Mouse (Mus musculus) layer of hippocampus, adult 2 months (tissue): ENCODE data around the gene Klk1b26. TPM values are rescaled to one million over a fixed set of nuclear protein-coding genes. Genes with fewer than 3 reads are reported as not detected.
"Not testable (repeated sequence)": the region's sequence is repeated elsewhere in the genome, so short reads cannot be mapped to it uniquely, and the experiment has no call there.

ENCODE experiments used
- DNase-seq, 2 experiments: peaks; one replicate each; pipeline ENCODE4 v3.0.0; 2022; ENCODE audit warnings: low spot score in 2 of 2
- H3K27ac ChIP-seq: fragments of 200-600 bp; 2 replicates; pipeline ENCODE4 v1.8.1; 2022
- H3K4me3 ChIP-seq: fragments of 200-600 bp; 2 replicates; pipeline ENCODE4 v1.8.1; 2022; ENCODE audit warnings: mild to moderate bottlenecking
- CTCF ChIP-seq: fragments of 200-600 bp; conservative IDR thresholded peaks from 2 replicates; pipeline ENCODE4 v1.8.1; 2022; ENCODE audit warnings: antibody characterized with exemption, mild to moderate bottlenecking, moderate library complexity
- long read RNA-seq, 2 experiments: library from polyadenylated mRNA; stranded (forward); transcript quantifications; one replicate each; pipeline ENCODE4 v2.0.0; 2021; ENCODE audit warnings: borderline mapping rate in 2 of 2
- total RNA-seq, 2 experiments: library from RNA; stranded (reverse); gene quantifications; 2 replicates each; pipeline ENCODE4 v1.2.3; 2021

Gene Klk1b26
- total RNA-seq = not detected
- long read RNA-seq, experiment 1 = 0 reads
- long read RNA-seq, experiment 2 = 0 reads

DNA sequence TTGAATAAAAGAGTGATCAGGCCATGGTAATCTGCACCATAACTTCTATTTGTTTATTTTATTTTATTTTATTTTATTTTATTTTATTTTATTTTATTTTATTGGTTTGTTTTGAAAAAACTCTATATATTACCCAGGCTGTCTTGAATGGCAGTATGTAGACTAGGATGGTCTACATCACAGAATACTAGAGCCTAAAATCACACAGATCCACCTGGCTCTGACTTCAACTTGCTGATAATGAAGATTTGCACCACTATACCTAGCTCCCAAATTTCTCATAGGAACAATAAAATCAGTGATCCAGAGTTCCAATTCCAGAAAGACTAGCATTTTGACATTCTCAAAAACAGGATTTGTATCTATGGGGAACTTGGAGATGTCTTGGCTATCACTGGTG lies at the start of gene Klk1b26:
TSS of gene Klk1b26 (plus strand) at position 301 of the 400 bp plus-strand sequence.
- not testable (repeated sequence) for H3K27ac ChIP-seq, H3K4me3 ChIP-seq, DNase-seq

DNA sequence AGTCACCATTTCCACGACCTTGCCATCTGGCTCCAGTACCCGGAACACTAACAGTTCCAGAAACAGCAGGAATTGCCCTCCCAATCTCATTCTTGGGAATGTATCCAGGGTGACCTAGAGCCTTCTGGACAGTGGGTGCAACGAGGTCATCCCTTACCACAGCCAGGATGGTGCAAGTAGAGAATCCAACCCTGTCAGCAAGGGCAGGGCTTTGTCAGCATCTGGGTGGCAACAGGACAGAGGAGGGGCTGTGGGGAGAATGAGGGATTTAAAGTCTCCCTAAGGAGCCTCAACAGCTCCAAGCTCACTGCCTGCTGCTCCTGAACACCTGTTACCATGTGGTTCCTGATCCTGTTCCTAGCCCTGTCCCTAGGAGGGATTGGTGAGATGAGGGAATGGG lies 45.5 kb upstream of the Klk1b26 start, which contains the start of gene Klk1b1:
TSS of gene Klk1b1 (plus strand) at position 301 of the 400 bp plus-strand sequence.
- DNase-seq = no peak

DNA sequence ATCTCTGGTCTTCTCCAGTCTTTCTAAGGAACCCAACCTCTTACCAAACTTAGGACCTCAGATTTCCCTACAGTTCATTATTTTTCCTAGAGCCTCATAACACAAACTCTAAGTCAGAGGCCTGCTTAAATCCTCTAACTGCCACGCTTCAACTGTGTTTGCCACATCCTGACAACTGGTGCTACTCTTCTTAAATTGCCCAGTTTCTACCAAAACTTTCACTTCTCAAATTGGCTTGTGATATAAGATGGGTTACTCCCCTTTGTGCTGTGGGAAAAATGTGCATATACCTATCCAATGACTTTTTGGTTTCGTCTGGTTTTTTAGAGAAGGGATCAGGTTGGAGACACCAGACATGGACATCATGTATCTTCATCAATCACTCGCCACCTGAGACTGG lies 44.9 kb upstream of the Klk1b26 start:
- DNase-seq = no peak
- no peak for TF ChIP-seq CTCF
- H3K4me3 ChIP-seq = no peak overlapping the region
- H3K27ac ChIP-seq = no peak overlapping the region

More for the DNA sequence above, 45.5 kb upstream of the Klk1b26 start, which contains the start of gene Klk1b1:
- TF ChIP-seq CTCF = no peak
- no peak within 1 kb of the TSS for H3K4me3 ChIP-seq
- no peak within 1 kb of the TSS for H3K27ac ChIP-seq

DNA sequence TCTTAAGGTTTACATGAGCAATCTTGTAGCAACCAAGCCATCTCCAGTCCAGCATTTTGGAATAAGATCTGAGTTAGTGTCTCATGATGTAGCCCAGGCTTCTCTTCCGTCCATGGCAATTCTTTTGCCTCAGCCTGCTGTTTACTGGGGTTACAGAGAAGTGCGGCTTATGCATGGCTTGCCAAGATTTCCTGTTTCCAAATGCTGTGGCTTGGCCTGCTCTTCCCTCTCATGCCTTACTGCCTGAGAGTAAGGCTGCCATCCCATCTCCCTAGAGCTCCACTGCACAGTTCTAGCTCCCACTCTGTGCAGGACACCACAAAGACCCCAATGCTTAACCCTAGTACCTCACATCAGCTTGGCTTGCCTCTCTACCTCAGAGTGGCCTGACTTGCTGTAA lies 44.4 kb upstream of the Klk1b26 start:
- Histone ChIP-seq H3K27ac (no peak overlapping the region), H3K4me3 (no peak overlapping the region)
- DNase-seq = no peak
- no peak for TF ChIP-seq CTCF

DNA sequence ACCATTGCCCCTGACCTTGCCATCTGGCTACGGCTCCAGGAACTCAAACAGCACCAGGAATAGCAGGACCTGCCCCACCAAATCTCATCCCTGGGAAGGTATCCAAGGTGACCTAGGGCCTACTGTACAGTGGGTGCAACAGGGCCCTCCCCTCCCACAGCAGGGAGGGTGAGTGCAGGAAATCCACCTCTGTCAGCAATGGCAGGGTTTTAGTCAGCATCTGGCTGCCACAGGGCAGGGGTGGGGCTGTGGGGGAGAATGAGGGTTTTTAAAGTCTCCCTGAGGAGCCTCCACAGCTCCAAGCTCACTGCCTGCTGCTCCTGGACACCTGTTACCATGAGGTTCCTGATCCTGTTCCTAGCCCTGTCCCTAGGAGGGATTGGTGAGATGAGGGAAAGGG lies 36.2 kb upstream of the Klk1b26 start, which contains the start of gene Klk1b9:
TSS of gene Klk1b9 (plus strand) at position 301 of the 400 bp plus-strand sequence.
- H3K27ac ChIP-seq, H3K4me3 ChIP-seq, DNase-seq: not testable (repeated sequence)

DNA sequence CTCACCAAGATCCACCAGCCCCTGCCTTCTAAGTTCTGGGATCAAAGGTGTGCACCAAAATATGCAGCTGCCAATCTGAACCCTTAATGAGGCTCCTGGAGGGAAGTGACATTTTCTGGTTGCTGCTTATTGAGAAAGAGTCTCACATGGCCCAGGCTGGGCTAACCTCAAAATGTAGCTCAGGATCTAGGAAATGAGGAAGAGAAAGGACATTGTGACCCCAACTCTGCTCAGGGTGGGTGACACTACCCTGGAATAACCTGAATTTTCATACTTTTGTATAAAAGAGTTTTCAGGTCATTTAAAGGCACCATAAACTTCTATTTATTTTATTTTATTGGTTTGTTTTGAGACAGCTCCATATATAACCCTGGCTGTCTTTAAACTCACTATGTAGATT lies 26.3 kb upstream of the Klk1b26 start:
- no peak for TF ChIP-seq CTCF
- Histone ChIP-seq H3K4me3 (no peak overlapping the region), H3K27ac (no peak overlapping the region)
- DNase-seq = no peak

DNA sequence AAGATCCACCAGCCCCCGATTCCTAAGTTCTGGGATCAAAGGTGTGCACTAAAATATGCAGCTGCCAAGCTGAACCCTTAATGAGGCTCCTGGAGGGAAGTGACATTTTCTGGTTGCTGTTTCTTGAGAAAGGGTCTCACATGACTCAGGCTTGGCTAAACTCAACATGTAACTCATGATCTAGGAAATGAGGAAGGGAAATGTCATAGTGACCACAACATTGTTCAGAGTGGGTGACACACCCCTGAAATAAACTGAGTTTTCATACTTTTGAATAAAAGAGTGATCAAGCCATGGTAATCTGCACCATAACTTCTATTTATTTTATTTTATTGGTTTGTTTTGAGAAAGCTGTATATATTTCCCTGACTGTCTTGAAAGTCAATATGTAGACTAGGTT lies 17.1 kb upstream of the Klk1b26 start:
- DNase-seq, H3K27ac ChIP-seq, H3K4me3 ChIP-seq: not testable (repeated sequence)

DNA sequence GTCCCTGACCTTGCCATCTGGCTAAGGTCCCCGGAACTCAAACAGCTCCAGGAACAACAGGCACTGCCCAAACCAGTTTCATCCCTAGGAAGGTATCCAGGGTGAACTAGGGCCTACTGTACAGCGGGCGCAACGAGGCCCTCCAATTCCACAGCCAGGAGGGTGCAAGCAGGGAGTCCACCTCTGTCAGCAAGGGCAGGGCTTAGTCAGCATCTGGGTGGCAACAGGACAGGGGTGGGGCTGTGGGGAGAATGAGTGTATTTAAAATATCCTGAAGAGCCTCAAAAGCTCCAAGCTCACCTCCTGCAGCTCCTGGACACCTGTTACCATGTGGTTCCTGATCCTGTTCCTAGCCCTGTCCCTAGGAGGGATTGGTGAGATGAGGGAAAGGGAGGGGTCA lies 16.4 kb upstream of the Klk1b26 start, which contains the start of gene Klk1b11:
TSS of gene Klk1b11 (plus strand) at position 301 of the 400 bp plus-strand sequence.
- DNase-seq, H3K4me3 ChIP-seq, H3K27ac ChIP-seq: not testable (repeated sequence)

DNA sequence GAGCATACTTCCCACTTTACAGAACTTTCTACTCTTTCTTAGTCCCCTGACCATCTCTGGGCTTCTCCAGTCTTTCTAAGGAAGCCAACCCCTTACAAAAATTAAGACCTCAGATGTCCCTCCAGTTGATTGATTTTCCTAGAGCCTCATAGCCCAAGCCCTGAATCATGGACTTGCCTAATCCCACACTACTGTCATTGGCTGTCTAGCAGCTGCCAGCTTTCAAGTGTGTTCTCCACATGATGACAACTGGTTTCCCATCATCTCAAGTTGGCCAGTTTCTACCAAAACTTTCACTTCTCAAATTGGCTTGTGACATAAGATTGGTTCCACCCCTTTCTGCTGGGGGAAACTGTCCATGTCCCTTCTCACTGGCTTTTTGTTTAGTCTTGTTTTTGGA lies 7.1 kb upstream of the Klk1b26 start:
- TF ChIP-seq CTCF = no peak
- Histone ChIP-seq H3K27ac (no peak overlapping the region), H3K4me3 (no peak overlapping the region)
- DNase-seq = no peak

DNA sequence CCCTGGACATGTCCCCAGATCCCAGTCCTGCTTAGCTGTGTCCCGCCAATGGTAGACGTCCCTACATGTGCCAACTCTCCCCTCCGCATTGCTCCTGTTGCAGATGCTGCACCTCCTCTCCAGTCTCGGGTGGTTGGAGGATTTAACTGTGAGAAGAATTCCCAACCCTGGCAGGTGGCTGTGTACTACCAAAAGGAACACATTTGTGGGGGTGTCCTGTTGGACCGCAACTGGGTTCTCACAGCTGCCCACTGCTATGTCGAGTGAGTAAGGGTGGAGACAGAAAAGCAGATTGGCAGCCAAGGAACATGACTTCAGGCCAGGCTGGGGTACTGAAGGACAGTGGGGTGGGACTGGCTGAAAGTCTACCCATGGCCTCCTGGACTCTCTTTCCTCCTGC lies 2.7 kb downstream of the Klk1b26 start:
- H3K4me3 ChIP-seq, DNase-seq, H3K27ac ChIP-seq: not testable (repeated sequence)

DNA sequence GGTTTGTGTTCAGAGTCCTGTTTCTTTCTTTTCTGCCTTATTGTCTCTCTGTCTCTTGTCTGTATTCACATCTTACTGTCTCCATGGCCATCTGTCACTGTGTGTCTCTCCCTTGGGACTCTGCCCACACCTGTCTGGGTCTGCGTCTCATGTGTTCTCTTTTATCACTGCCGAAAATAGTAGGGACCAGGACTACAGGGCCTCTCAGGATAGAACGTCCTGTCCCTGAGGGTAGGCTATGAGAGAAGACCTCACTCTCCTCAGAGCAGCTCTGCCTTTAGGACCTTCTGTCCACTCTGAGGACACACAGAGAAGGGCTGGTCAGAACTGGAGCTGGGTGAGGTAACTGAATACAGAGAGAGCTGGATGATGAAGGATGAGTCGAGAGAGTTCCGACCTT lies 3.1 kb downstream of the Klk1b26 start:
- Histone ChIP-seq H3K27ac (no peak overlapping the region), H3K4me3 (no peak overlapping the region)
- no peak for DNase-seq
- no peak for TF ChIP-seq CTCF

DNA sequence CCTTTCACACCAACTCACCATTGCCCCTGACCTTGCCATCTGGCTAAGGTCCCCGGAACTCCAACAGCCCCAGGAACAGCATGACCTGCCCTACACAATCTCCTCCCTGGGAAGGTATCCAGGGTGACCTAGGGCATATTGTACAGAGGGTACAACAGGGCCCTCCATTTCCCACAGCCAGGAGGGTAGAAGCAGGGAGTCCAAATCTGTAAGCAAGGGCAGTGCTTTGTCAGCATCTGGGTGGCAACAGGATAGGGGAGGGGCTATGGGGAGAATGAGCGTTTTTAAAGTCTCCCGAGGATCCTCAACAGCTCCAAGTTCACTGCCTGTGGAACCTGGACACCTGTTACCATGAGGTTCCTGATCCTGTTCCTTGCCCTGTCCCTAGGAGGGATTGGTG lies 40.0 kb downstream of the Klk1b26 start, which contains the start of gene Klk1b27:
TSS of gene Klk1b27 (plus strand) at position 301 of the 400 bp plus-strand sequence.
- DNase-seq, H3K4me3 ChIP-seq, H3K27ac ChIP-seq: not testable (repeated sequence)

Other genes starting within 250 kb of the Klk1b26 start
- gene Klk12, start 243.3 kb upstream of the Klk1b26 start, total RNA-seq = not detected
- not detected for gene Klk11, start 237.6 kb upstream of the Klk1b26 start, total RNA-seq
- gene Klk10, start 231.1 kb upstream of the Klk1b26 start, total RNA-seq = 1 to 10 TPM; 1.5 to 1.7 TPM
- gene Klk9, start 220.3 kb upstream of the Klk1b26 start, total RNA-seq = not detected
- 10 to 100 TPM; 25.2 to 27.6 TPM for gene Klk8, start 214.6 kb upstream of the Klk1b26 start, total RNA-seq
- gene Klk7, start 200.9 kb upstream of the Klk1b26 start, total RNA-seq = under 1 TPM; 0.25 to 0.26 TPM
- gene Klk6, start 187.7 kb upstream of the Klk1b26 start, total RNA-seq = under 1 TPM in 1 of 2 experiments, not detected in 1; 0.87 TPM
- not detected for gene Klk5, start 170.2 kb upstream of the Klk1b26 start, total RNA-seq
- not detected for gene Klk4, start 131.0 kb upstream of the Klk1b26 start, total RNA-seq
- not detected for gene Klk15, start 78.4 kb upstream of the Klk1b26 start, total RNA-seq
- not detected for gene Klk1b8, start 61.5 kb upstream of the Klk1b26 start, total RNA-seq
- not detected for gene Klk1b1, start 45.4 kb upstream of the Klk1b26 start, total RNA-seq
- not detected for gene Klk1b9, start 36.1 kb upstream of the Klk1b26 start, total RNA-seq
- not detected for gene Klk1b11, start 16.3 kb upstream of the Klk1b26 start, total RNA-seq
- not detected for gene Klk1b27, start 40.1 kb downstream of the Klk1b26 start, total RNA-seq
- not detected for gene Klk1b21, start 90.2 kb downstream of the Klk1b26 start, total RNA-seq
- not detected for gene Klk1b22, start 100.5 kb downstream of the Klk1b26 start, total RNA-seq
- not detected for gene Klk1b16, start 124.6 kb downstream of the Klk1b26 start, total RNA-seq
- gene Klk1b24, start 176.1 kb downstream of the Klk1b26 start, total RNA-seq = not detected
- gene Klk1b3, start 186.0 kb downstream of the Klk1b26 start, total RNA-seq = not detected
- gene Klk1b4, start 195.3 kb downstream of the Klk1b26 start, total RNA-seq = not detected
- not detected for gene Klk1b5, start 203.8 kb downstream of the Klk1b26 start, total RNA-seq
- not detected for gene Klk1, start 213.2 kb downstream of the Klk1b26 start, total RNA-seq
- gene Gm36864, start 224.0 kb downstream of the Klk1b26 start, total RNA-seq = not detected
- gene 1700028J19Rik, start 234.5 kb downstream of the Klk1b26 start, total RNA-seq = under 1 TPM; 0.79 to 0.92 TPM
- gene 2410002F23Rik, start 234.6 kb downstream of the Klk1b26 start, total RNA-seq = 10 to 100 TPM; 87.8 to 90.3 TPM
- not detected for gene Acp4, start 245.2 kb downstream of the Klk1b26 start, total RNA-seq
- gene Gm15517, start 249.3 kb downstream of the Klk1b26 start, total RNA-seq = not detected